Mouse (Mus musculus): ENCODE data around the gene Pamr1. TPM values are rescaled to one million over a fixed set of nuclear protein-coding genes. Genes with fewer than 3 reads are reported as not detected.

Gene Pamr1
- polyA plus RNA-seq (2017; shearing (Covaris generic)), result not detected

GRCm38 (mm10) chr2:102549611-102550266, at the start of gene Pamr1:
Gene Pamr1 (plus strand): TSS chr2:102550012.

GRCm38 (mm10) chr2:102658163-102658660, 108.4 kb downstream of the Pamr1 start, which contains the start of gene Slc1a2:
Gene Slc1a2 (plus strand): TSS chr2:102658659.

Other genes with a start within 250 kb of the Pamr1 start
- 5.9 TPM for gene Trim44, start 142.2 kb upstream of the Pamr1 start, polyA plus RNA-seq (2017; shearing (Covaris generic))
- gene Fjx1, start 97.5 kb upstream of the Pamr1 start, polyA plus RNA-seq (2017; shearing (Covaris generic)), result not detected
- not detected for gene Slc1a2, start 108.6 kb downstream of the Pamr1 start, polyA plus RNA-seq (2017; shearing (Covaris generic))

All from activated CD4-positive, CD25-positive, alpha-beta regulatory T cell, adult 9 weeks (primary cell).